Mouse (Mus musculus) MEL (cell line): ENCODE measurements around the gene Negr1.

ENCODE experiments used
- CTCF ChIP-seq, 3 experiments: IDR thresholded peaks in 2 of 3; conservative IDR thresholded peaks in 1 of 3; 2 replicates each; pipeline ENCODE4 v1.5.1; 2011 to 2012; ENCODE audit warnings: low read length in 3 of 3, low read depth in 2 of 3, mild to moderate bottlenecking in 2 of 3, improper control_type of control experiment in 1 of 3, inconsistent platforms in 1 of 3, mixed read lengths in 1 of 3, moderate library complexity in 1 of 3; ENCODE audit not compliant: control insufficient read depth in 1 of 3, insufficient read depth in 1 of 3, poor library complexity in 1 of 3, severe bottlenecking in 1 of 3
- GATA1 ChIP-seq: IDR thresholded peaks from 2 replicates; pipeline ENCODE4 v1.6.1; 2011; ENCODE audit warnings: low read depth, low read length, improper control_type of control experiment
- MAX ChIP-seq: IDR thresholded peaks from 2 replicates; pipeline ENCODE4 v1.6.1; 2011; ENCODE audit warnings: low read length, improper control_type of control experiment
- RAD21 ChIP-seq: IDR thresholded peaks from 2 replicates; pipeline ENCODE4 v1.6.1; 2011; ENCODE audit warnings: mild to moderate bottlenecking, low read depth, low read length, improper control_type of control experiment
- TBP ChIP-seq: IDR thresholded peaks from 2 replicates; pipeline ENCODE4 v1.8.0; 2011; ENCODE audit warnings: low read depth, low read length, improper control_type of control experiment
- USF2 ChIP-seq, 2 experiments: IDR thresholded peaks; 2 replicates each; pipeline ENCODE4 v1.6.1; 2011 to 2012; ENCODE audit warnings: improper control_type of control experiment in 2 of 2, low read length in 2 of 2, borderline replicate concordance in 1 of 2, inconsistent platforms in 1 of 2, low read depth in 1 of 2, mild to moderate bottlenecking in 1 of 2; ENCODE audit not compliant: insufficient read depth in 1 of 2

DNA sequence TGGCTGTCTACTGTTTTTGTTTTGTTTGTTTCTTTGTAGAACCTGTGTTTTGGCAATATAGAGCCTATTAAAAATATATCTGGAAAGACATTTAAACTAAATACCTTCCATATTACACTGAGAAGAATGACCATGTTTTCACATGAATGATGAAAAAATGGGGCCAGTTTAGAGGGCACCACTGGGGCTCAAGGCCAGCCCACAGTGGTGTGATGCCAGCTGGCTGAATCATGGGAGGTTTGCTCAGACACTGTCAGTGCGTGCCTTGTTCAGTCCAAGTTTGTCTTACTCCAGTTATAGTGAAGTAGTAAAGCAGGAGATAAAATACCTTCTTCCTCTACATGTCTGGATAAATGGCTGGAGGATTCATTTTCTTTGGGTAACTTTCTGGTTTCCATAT, 181.7 kb downstream of the Negr1 start:
- TF ChIP-seq CTCF (IDR thresholded peaks at IDR 0.05 in 2 of 3, conservative IDR thresholded peaks at IDR 0.05 in 1 of 3; ENCODE audit: control insufficient read depth in 1 of 3, insufficient read depth in 1 of 3, low read depth in 2 of 3, low read length in 3 of 3, poor library complexity in 1 of 3, severe bottlenecking in 1 of 3) (no peak), USF2 (IDR thresholded peaks at IDR 0.05; ENCODE audit: borderline replicate concordance in 1 of 2, insufficient read depth in 1 of 2, low read depth in 1 of 2, low read length in 2 of 2) (no peak), GATA1 (no peak), TBP (no peak), RAD21 (no peak), MAX (no peak)
